Mouse (Mus musculus) heart, adult 18-20 months (tissue): Measurements from ENCODE around the gene Trafd1. TPM values are rescaled to one million over a fixed set of nuclear protein-coding genes. Genes with fewer than 3 reads are reported as not detected.

Experiments
- DNase-seq, 2 experiments: peaks; one replicate each; pipeline ENCODE4 v3.0.0; 2021 to 2022; ENCODE audit warnings: mixed read lengths in 1 of 2
- long read RNA-seq, 2 experiments: library from polyadenylated mRNA; stranded (forward); transcript quantifications; one replicate each; pipeline ENCODE4 v2.0.0; 2021
- total RNA-seq, 2 experiments: library from RNA; stranded (reverse); gene quantifications; 2 replicates each; pipeline ENCODE4 v1.2.3; 2021

Gene Trafd1
- 10 to 100 TPM; 61.2 to 68.8 TPM for total RNA-seq
- long read RNA-seq, experiment 1, transcript Trafd1-202 (12 exons, 2,425 nt) = minor isoform, 5 of 54 reads
- long read RNA-seq, experiment 1, transcript Trafd1-201 (12 exons, 2,503 nt) = major isoform, 15 of 54 reads
- long read RNA-seq, experiment 1, partial matches to known transcripts = 5 of 54 reads
- long read RNA-seq, experiment 1, other reads (novel, unspliced or antisense) = 29 of 54 reads
- long read RNA-seq, experiment 2, transcript Trafd1-201 (12 exons, 2,503 nt) = major isoform, 5 of 22 reads
- long read RNA-seq, experiment 2, partial matches to known transcripts = 0 of 22 reads
- long read RNA-seq, experiment 2, other reads (novel, unspliced or antisense) = 17 of 22 reads

DNA sequence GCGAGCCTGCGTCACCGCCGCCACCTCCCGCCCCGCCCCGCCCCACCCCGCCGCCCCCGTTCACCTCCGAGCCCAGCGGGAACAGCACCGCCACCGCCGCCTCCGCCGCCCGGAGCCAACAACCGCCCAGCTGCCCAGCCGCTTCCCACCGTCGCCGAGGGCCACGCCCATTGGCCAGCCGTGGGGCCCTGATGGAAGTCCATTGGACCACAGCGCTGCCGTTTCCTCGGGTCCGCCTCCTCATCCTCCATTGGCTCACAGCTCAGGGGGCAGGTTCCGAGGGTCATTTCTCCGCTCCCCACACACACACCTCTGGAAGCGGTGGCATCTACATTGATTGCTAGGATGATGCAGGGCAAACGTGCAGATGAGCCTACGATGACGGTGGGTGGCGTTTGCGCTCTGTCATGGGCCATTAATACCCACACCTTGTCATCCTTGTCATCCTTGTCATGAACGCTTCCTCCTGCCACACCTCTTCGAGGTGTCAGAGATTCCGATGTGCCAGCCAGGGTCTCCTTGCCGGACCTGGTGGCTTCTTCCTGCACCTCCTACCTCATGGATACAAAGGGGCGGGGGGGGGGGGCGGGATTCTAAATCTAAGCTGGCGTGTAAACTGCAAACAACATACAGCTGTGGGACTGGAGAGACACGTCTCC, at the start of gene Trafd1:
TSS of gene Trafd1 (minus strand) at position 172 of the 659 bp plus-strand sequence.
- peak; percentile 95 to 98 for DNase-seq

GRCm38 (mm10) chr5:121428954-121429353, 43.5 kb upstream of the Trafd1 start:
- no peak for DNase-seq

DNA sequence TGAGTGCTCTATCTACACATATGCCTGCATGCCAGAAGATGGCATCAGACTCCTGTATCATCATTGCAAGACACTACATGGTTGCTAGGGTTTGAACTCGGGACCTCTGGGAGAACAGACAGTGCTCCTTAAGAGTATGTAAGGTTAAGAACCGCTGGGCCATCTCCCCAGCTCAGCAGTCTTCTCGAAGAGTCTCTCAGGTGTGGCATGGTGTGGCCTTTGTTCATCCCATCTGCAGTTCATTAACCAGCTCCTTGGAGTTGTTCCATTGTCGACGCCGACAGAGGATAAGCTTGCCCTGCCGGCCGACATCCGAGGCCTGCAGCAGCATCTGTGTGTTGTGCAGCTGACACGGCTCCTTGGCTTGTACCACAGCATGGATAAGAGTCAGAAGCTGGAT, 37.9 kb upstream of the Trafd1 start:
- DNase-seq = no peak

DNA sequence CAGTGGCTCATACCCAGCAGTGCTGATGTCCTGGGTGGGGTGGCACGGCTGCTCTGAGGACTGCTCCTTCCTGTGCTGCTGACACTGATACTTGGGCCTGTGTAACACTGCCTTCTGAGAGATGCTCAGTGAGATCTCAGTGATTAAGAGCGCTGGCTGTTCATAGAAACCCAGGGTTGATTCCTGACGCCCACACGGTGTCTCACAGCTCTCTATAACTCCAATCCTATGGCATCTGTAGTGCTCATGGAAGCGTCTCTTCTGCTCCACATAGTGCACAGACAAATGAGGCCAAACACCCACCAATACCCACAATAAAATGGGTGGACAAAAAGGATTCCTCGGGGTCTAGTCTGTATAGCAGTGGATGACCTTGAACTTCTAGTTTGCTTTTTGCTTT, 37.4 kb upstream of the Trafd1 start:
- no peak for DNase-seq

GRCm38 (mm10) chr5:121420721-121421120, 35.3 kb upstream of the Trafd1 start:
- DNase-seq = no peak

DNA sequence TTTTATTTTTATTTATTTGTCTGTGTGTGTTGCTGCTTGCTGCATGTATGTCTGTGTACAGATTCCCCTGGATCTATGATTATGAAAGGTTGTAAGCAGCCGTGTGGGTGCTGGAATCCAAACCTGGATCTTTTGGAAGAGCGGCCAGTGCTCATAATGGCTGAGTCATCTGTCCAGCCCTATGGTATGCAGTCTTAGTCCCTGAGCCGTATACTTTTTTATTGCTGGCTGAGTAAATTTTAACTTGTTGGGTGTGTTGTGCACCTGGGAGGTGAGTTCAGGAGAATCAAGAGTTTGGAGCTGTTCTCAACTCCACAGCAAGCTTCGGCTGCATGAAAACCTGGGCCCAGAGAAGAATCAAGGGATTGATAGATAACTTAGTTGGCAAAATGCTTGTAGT, 25.5 kb upstream of the Trafd1 start:
- no peak for DNase-seq

DNA sequence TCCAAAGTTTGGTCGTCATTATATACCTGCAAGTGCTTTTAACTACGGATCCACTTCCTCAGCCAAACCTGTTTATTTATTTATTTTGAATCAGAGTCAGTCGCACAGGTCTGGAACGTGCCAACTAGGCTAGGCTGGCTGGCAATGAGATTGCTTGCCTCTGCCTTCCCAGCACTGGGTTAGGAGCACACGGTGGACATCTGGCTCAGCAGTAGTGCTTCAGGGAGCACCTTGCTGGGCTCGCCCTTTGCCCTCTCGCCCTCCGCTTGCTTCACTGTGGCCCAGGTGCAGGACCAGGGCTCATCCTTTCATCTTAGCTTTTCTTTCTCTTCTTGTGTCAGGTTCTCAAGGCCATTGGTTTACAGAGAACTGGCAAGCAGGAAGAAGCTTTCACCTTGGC, 22.4 kb upstream of the Trafd1 start:
- peak in 1 of 2 experiments; percentile 29 for DNase-seq

DNA sequence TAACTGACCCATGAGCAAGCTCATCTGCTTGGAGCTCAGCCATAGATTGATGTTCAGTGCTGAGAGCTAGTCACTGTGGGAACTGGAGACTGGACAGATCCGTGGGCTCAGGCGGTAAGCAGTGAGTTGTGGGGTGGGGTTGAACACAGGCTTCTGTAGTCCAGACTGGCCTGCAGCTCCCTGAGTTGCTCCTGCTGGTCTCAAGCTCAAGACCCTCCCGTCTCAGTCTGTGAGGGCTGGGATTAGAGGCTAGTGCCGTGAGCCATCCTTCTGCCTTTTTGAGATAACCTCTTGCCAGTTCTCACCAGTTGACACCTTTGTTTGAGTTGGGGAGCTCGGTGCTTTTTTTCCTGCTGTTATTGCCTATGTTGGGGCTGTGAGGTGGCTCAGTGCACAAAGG, 15.4 kb upstream of the Trafd1 start:
- no peak for DNase-seq

DNA sequence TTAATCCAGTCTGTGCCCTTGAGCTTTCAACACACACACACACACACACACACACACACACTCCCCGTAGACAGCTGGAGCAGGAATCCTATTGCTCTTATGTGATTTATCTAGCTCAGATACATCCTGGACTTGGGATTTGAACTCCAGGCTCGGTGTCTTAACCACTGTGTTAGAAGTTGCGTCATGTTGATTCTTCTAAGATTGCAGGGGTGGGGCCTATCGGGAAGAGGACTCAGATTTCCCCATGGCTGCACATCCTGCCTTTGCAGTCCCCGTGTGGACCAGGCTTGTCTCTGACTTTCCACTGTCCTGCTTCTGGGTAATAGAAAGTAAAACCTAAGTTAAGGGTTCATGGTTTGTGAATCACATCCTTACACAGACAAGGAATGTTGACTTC, 14.6 kb upstream of the Trafd1 start:
- DNase-seq = no peak

GRCm38 (mm10) chr5:121399540-121399939, 14.1 kb upstream of the Trafd1 start:
- no peak for DNase-seq

- no peak for DNase-seq
Measured at GRCm38 (mm10) chr5:121398965-121399462, 13.6 kb upstream of the Trafd1 start.

GRCm38 (mm10) chr5:121398146-121398964, 12.9 kb upstream of the Trafd1 start:
- DNase-seq = no peak

GRCm38 (mm10) chr5:121397187-121398145, 12.0 kb upstream of the Trafd1 start, which contains the start of gene Naa25:
Naa25 (plus strand) TSS chr5:121397936.
- peak; percentile 95 to 97 for DNase-seq

GRCm38 (mm10) chr5:121395621-121396020, 10.2 kb upstream of the Trafd1 start:
- no peak for DNase-seq

GRCm38 (mm10) chr5:121393402-121393801, 8.0 kb upstream of the Trafd1 start:
- no peak for DNase-seq

DNA sequence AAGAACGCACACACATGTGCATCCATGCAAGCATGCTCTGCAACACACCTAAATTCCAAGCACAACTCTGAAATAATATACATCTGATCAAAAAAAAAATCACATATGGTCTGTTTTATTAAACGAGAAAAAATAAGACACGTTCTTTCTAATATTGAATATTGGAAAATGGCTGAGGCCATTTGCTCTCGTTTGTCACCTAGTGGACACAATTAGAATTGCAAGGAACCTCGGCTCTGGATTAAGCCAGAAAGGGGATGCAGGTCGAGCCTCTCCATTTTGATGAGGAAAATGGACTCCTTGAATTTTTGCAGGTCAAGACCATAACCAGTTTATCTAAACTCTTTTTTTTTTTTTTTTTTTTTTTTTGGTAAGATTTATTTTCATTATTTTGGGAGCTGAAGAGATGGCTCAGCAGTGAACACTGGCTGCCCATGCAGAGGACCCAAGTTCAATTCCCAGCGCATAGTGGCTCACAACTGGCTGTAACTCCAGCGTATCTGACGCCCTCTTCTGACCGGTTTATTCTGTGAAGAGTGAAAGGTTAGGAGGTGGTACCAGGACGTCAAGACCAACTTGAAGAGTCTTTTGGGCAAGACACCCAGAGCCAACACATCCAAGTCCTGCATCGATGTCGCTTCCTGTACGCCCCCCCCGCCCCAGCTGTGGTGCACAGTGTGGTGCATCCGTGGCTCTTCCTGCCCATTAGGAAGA, 7.4 kb upstream of the Trafd1 start:
- peak; percentile 43 to 80 for DNase-seq

DNA sequence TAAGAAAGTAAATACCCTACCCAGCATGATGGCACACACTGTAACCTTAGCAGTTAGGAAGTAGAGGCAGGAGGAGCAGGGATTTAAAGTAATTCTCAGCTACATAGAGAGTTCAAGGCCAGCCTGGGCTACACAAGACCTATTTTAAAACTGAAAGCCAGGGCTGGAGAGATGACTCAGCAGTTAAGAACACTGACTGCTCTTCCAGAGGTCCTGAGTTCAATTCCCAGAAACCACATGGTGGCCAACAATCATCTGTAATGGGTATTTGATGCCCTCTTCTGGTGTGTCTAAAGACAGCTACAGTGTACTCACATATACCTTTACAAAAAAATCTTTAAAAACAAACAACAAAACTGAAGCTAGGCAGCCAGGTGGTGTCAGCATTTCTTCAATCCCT, 4.3 kb upstream of the Trafd1 start:
- no peak for DNase-seq

DNA sequence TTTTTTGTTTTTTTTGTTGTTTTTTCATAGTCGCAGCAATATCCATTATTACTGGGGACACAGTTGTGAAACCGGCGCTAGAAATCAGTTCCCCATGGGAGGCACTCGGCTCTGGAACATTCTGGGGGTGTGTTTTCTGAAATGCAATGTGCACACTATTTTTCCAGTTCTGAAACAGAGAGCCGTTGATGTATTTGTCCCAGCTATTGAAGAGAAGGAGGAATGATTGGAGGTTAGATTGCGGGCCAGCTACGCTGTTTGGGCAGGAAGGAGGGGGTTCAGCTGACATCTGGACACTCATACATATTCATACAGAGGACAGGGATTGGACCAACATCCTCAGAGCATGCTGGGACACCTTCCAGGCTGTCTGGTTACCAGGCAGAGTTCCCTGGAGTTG, 3.7 kb upstream of the Trafd1 start:
- peak; percentile 56 to 71 for DNase-seq

GRCm38 (mm10) chr5:121387126-121387525, 1.7 kb upstream of the Trafd1 start:
- peak; percentile 47 to 51 for DNase-seq

DNA sequence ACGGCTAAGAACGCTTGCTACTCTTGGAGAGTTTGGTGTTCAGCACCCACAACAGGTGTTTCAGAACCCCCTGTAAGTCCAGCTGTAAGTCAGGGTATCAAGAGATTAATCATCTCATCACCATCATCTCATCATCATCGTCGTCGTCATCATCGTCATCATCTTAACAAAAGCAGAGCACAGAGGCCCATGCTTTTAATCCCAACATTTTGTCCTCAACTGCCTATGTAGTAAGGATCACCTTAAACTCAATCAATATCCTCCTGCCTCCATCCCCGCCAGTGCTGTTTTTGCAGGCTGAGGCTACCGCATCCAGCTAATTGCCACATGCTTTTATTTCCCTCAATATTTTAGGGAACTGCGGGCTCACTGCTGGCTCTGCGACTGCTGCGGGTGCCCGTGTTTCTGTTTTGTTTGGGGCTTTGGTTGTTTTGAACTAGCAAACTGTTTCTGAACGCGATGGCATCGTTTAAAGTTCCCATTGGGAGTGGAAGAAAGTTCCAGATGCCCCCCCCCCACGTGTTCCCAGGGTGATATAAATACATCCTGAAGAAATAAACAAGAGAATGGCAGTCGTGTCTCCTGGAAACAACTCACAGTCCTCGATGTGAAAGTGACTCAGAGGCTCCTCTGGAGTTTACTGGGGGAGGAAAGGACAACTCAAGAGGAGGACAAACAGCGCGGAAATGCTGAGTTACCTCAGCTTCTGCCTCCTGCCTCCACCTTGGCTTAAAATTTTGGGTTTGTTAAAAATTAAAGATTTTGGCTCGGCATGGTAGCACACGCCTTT, 883 bp upstream of the Trafd1 start:
- DNase-seq = peak; percentile 36 to 50
